Comparison of ENCODE assay signal across 31 mouse cellular contexts in genomic region chr17:16087046-16087445, GRCm38 (mm10).
"Had no signal": no experiment of that assay in that cellular context is flagged by ENCODE, and none has a peak within 500 bp of the region (broad histone marks: within the 10 kb centered on the region; RNA-seq: fewer than 3 reads in every experiment).

No protein-coding gene starts in this region.

- H3K36me3 ChIP-seq: limb, embryonic 12.5 days; limb, embryonic 15.5 days; liver, embryonic 12.5 days; liver, embryonic 13.5 days; liver, embryonic 15.5 days; lung, embryonic 15.5 days; midbrain, embryonic 10.5 days; midbrain, embryonic 12.5 days; midbrain, embryonic 13.5 days; midbrain, embryonic 15.5 days; neural tube, embryonic 12.5 days had no signal

- H3K9me3 ChIP-seq: limb, embryonic 12.5 days; limb, embryonic 15.5 days; liver, embryonic 12.5 days; liver, embryonic 13.5 days; liver, embryonic 15.5 days; lung, embryonic 15.5 days; midbrain, embryonic 10.5 days; midbrain, embryonic 12.5 days; midbrain, embryonic 13.5 days; midbrain, embryonic 15.5 days; neural tube, embryonic 12.5 days had no signal

- ATAC-seq: liver, embryonic 12.5 days; liver, postnatal 0 days; lung, postnatal 0 days; midbrain, embryonic 13.5 days; midbrain, embryonic 15.5 days; midbrain, embryonic 16.5 days had no signal

- H3K9ac ChIP-seq: limb, embryonic 12.5 days; limb, embryonic 15.5 days; liver, embryonic 12.5 days; liver, embryonic 13.5 days; liver, embryonic 14.5 days; liver, embryonic 15.5 days; liver, postnatal 0 days; lung, embryonic 14.5 days; lung, embryonic 15.5 days; midbrain, embryonic 12.5 days; midbrain, embryonic 13.5 days; midbrain, embryonic 15.5 days; neural tube, embryonic 12.5 days had no signal

- H3K4me3 ChIP-seq: left cerebral cortex, adult 2 months; limb, embryonic 12.5 days; limb, embryonic 15.5 days; liver, embryonic 12.5 days; liver, embryonic 13.5 days; liver, embryonic 15.5 days; lung, embryonic 15.5 days; megakaryocyte, embryonic 14.5 days; midbrain, embryonic 10.5 days; midbrain, embryonic 12.5 days; midbrain, embryonic 13.5 days; midbrain, embryonic 15.5 days; myocyte; neural tube, embryonic 12.5 days had no signal

- H3K4me2 ChIP-seq: limb, embryonic 12.5 days; limb, embryonic 15.5 days; liver, embryonic 11.5 days; liver, embryonic 12.5 days; liver, embryonic 13.5 days; liver, embryonic 15.5 days; lung, embryonic 14.5 days; lung, embryonic 15.5 days; midbrain, embryonic 11.5 days; midbrain, embryonic 12.5 days; midbrain, embryonic 13.5 days; midbrain, embryonic 15.5 days; neural tube, embryonic 12.5 days had no signal

- H3K27ac ChIP-seq: left cerebral cortex, adult 2 months; limb, embryonic 12.5 days; limb, embryonic 15.5 days; liver, embryonic 12.5 days; liver, embryonic 13.5 days; liver, embryonic 14.5 days; liver, embryonic 15.5 days; lung, embryonic 15.5 days; macrophage; midbrain, embryonic 10.5 days; midbrain, embryonic 12.5 days; midbrain, embryonic 13.5 days; midbrain, embryonic 15.5 days; neural tube, embryonic 12.5 days had no signal

- H3K4me1 ChIP-seq: limb, embryonic 12.5 days; limb, embryonic 15.5 days; liver, embryonic 12.5 days; liver, embryonic 13.5 days; liver, embryonic 15.5 days; lung, embryonic 15.5 days; megakaryocyte, embryonic 14.5 days; neural tube, embryonic 12.5 days had no signal

- DNase-seq: left cerebral cortex, postnatal 4 days; liver; liver, embryonic 13.5 days; liver, postnatal 0 days; lung, adult 18-20 months; lung, adult 2 months; lung, embryonic 14.5 days; lung, postnatal 10 days; lung, postnatal 14 days; lung, postnatal 36 days; lung, postnatal 4 days; midbrain, embryonic 14.5 days had no signal

- H3K27me3 ChIP-seq: limb, embryonic 12.5 days; limb, embryonic 15.5 days; liver, embryonic 12.5 days; liver, embryonic 13.5 days; liver, embryonic 15.5 days; lung, embryonic 15.5 days; megakaryocyte, embryonic 14.5 days; midbrain, embryonic 12.5 days; midbrain, embryonic 13.5 days; midbrain, embryonic 15.5 days; neural tube, embryonic 12.5 days had no signal
